Mouse (Mus musculus) liver, embryonic 11.5 days (tissue): ENCODE data around the gene Gna14. TPM values are rescaled to one million over a fixed set of nuclear protein-coding genes. Genes with fewer than 3 reads are reported as not detected.

Experiments
- ATAC-seq: fragments of 200-750 bp; cut with Nextera tagmentation; replicated peaks from 2 replicates; pipeline ENCODE4 v1.8.0; 2017; ENCODE audit warnings: moderate number of reproducible peaks, mild to moderate bottlenecking, moderate TSS enrichment, moderate library complexity; ENCODE audit not compliant: low FRiP score
- DNase-seq: peaks from one replicate; pipeline ENCODE4 v3.0.0-alpha.2; 2017; ENCODE audit warnings: low spot score
- H3K27ac ChIP-seq: fragments of 300-500 bp; sonication (generic); 2 replicates; pipeline ENCODE4 v1.5.1; 2014; ENCODE audit warnings: mild to moderate bottlenecking, low read depth, low read length, control low read depth
- H3K27me3 ChIP-seq: fragments of 300-500 bp; sonication (generic); replicated peaks from 2 replicates; pipeline ENCODE4 v1.6.1; 2014; ENCODE audit warnings: low read length, mixed read lengths; ENCODE audit not compliant: control insufficient read depth, insufficient read depth
- H3K36me3 ChIP-seq: fragments of 300-500 bp; sonication (generic); 2 replicates; pipeline ENCODE4 v1.6.1; 2014; ENCODE audit warnings: mild to moderate bottlenecking, low read length, moderate library complexity, mixed read lengths; ENCODE audit not compliant: control insufficient read depth, insufficient read depth
- H3K4me1 ChIP-seq: fragments of 300-500 bp; sonication (generic); replicated peaks from 2 replicates; pipeline ENCODE4 v1.6.1; 2014; ENCODE audit warnings: low read length, mixed read lengths; ENCODE audit not compliant: control insufficient read depth, insufficient read depth
- H3K4me2 ChIP-seq: fragments of 300-500 bp; sonication (generic); 2 replicates; pipeline ENCODE4 v1.6.1; 2014; ENCODE audit warnings: mild to moderate bottlenecking, control low read depth, moderate library complexity
- H3K4me3 ChIP-seq: fragments of 300-500 bp; sonication (generic); 2 replicates; pipeline ENCODE4 v1.5.1; 2014; ENCODE audit warnings: low read depth, low read length, control low read depth
- H3K9ac ChIP-seq: fragments of 300-500 bp; sonication (generic); 2 replicates; pipeline ENCODE4 v1.6.1; 2014; ENCODE audit warnings: low read depth, low read length, control low read depth
- H3K9me3 ChIP-seq: fragments of 300-500 bp; sonication (generic); 2 replicates; pipeline ENCODE4 v1.6.1; 2016; ENCODE audit warnings: low read length, inconsistent platforms, mixed read lengths; ENCODE audit not compliant: control insufficient read depth
- WGBS: fragments of 180-500 bp; shearing (Covaris S2); extraction: QIAGEN DNeasy Blood & Tissue Kit; methylation state at CpG from one replicate; pipeline ENCODE4 v1.1.7; 2014; 5-methylcytosine and 5-hydroxymethylcytosine counted together
- polyA plus RNA-seq: library from polyadenylated mRNA; unstranded; fragments of >200 nt; fragmentation: Nextera tagmentation; extraction: Ambion mirVana; gene quantifications from 2 replicates; pipeline ENCODE4 v1.2.1, GENCODE M21; 2014

The Gna14 gene
- polyA plus RNA-seq, 1 experiment from 2014 or later, result 4.2 TPM

GRCm38 (mm10) chr19:16599298-16599970, 163.9 kb downstream of the Gna14 start:
- Histone ChIP-seq H3K27me3 (no peaks in the 10 kb centered on the region), H3K9ac (no peak overlapping the region), H3K4me2 (no peak overlapping the region), H3K9me3 (no peaks in the 10 kb centered on the region), H3K4me3 (no peak overlapping the region), H3K27ac (no peak overlapping the region), H3K4me1 (peaks cover 4% of the 10 kb centered on the region; the same call in 1 of the 2 replicates), H3K36me3 (no peaks in the 10 kb centered on the region)
- peak; percentile 52 for DNase-seq
- 23% methylated on average over 9 of the region's 9 CpGs for WGBS
- no peak for ATAC-seq

- Histone ChIP-seq H3K4me3 (no peak overlapping the region), H3K9ac (no peak overlapping the region), H3K9me3 (no peaks in the 10 kb centered on the region), H3K27ac (no peak overlapping the region), H3K4me1 (peaks cover 4% of the 10 kb centered on the region; the same call in 1 of the 2 replicates), H3K36me3 (no peaks in the 10 kb centered on the region), H3K27me3 (no peaks in the 10 kb centered on the region), H3K4me2 (no peak overlapping the region)
- DNase-seq (no peak), ATAC-seq (no peak)
- WGBS, result 76% methylated on average over 8 of the region's 8 CpGs
Measured at GRCm38 (mm10) chr19:16602026-16602425, 166.5 kb downstream of the Gna14 start.

- no peak overlapping the region for H3K4me2 ChIP-seq
- H3K4me1 ChIP-seq, result no peaks in the 10 kb centered on the region
- no peaks in the 10 kb centered on the region for H3K9me3 ChIP-seq
- H3K27me3 ChIP-seq, result no peaks in the 10 kb centered on the region
- H3K36me3 ChIP-seq, result no peaks in the 10 kb centered on the region
- 87% methylated on average over 6 of the region's 6 CpGs for WGBS
- no peak overlapping the region for H3K27ac ChIP-seq
- H3K9ac ChIP-seq, result no peak overlapping the region
- ATAC-seq, result no peak
- H3K4me3 ChIP-seq, result no peak overlapping the region
- DNase-seq, result no peak
Measured at GRCm38 (mm10) chr19:16607634-16608033, 172.1 kb downstream of the Gna14 start.

- Histone ChIP-seq H3K4me1 (peaks cover 6% of the 10 kb centered on the region), H3K9ac (no peak overlapping the region), H3K4me2 (no peak overlapping the region), H3K27me3 (no peaks in the 10 kb centered on the region), H3K36me3 (no peaks in the 10 kb centered on the region), H3K4me3 (no peak overlapping the region), H3K9me3 (no peaks in the 10 kb centered on the region), H3K27ac (no peak overlapping the region)
- ATAC-seq (no peak), DNase-seq (no peak)
- WGBS, result 89% methylated on average over 4 of the region's 4 CpGs
Measured at GRCm38 (mm10) chr19:16623154-16623553, 187.6 kb downstream of the Gna14 start.

GRCm38 (mm10) chr19:16624994-16625393, 189.4 kb downstream of the Gna14 start:
- Histone ChIP-seq H3K27ac (no peak overlapping the region), H3K4me1 (peaks cover 6% of the 10 kb centered on the region), H3K9ac (no peak overlapping the region), H3K27me3 (no peaks in the 10 kb centered on the region), H3K9me3 (no peaks in the 10 kb centered on the region), H3K4me2 (no peak overlapping the region; the same call in 1 of the 2 replicates), H3K4me3 (no peak overlapping the region), H3K36me3 (no peaks in the 10 kb centered on the region)
- ATAC-seq, result no peak
- no peak for DNase-seq

GRCm38 (mm10) chr19:16625610-16626395, 190.2 kb downstream of the Gna14 start:
- ATAC-seq, result peak; percentile 97
- Histone ChIP-seq H3K4me1 (peaks cover 6% of the 10 kb centered on the region), H3K36me3 (no peaks in the 10 kb centered on the region), H3K27me3 (no peaks in the 10 kb centered on the region), H3K4me2 (peak overlapping the region; percentile 51), H3K9ac (no peak overlapping the region), H3K27ac (no peak overlapping the region), H3K4me3 (no peak overlapping the region), H3K9me3 (no peaks in the 10 kb centered on the region)
- DNase-seq, result no peak
- 18% methylated on average over 14 of the region's 14 CpGs for WGBS
